Mouse (Mus musculus): ENCODE data around the gene Mrpl39.

Gene Mrpl39

DNA sequence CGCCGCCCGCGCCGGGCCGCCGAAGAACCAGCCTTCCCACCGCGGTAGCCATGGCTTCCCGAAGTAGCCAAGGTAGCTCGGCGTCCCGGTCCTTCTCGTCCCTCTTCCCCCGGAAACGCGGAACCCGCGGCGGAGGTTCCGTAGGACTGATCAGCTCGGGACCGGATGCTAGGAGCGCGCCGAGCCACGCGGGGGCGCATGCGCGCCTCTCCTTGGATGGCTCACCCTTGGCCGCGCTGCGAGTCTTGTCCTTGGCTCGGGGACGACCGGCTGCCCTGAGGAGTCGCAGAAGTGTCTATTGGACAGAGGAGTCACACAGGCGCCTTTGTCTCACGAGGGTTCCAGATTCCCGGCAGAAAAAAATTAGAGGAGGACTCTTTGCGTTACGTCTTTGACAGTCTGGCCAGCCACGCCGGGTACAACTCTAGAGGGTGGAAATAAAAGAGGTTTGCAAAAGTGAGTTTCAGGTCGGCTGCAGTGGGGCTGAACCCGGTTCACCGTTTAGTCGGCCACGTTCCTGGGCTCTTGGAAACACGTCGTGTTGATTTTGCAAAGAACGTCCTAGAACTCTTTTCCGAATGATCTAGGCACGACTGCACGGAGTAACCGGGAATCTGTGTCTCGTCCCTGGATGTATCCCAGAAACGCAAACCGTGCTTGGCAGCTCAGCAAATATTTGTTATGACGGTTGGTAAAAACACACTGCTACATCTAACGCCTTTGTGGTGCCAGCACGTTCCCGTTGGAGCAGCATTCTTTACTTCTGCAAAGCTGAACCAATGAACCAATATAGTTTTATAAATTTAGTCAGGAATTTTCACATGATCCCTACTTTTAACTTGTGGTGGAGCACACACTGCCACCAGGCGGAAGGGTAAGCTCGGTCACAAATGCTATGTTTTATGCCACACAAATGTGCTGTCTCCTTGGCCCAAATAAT is at the start of gene Mrpl39:
Gene Mrpl39, minus strand, starts transcription at position 577 of the 940 bp plus-strand sequence.
- DNase-seq (ENCODE audit: low read depth), result peak; percentile 92

DNA sequence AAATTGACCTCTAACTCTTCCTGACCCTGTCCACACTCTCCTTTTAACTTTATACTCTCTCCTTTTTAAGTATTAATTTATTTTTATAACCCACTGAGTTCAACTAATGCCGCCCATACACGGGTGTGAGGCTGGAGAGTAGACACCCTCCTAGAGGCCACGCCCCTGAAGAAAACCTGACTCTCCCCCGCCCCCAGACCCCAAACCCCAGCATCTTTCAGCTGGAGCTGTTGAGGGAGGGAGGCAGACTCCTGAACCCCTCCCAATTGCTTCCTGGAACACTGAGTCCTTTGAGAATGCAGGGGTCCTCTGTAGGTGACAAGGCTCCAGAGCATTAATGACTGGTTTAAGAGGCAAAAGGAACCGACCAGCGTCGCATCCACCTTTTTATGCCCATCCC is 49.4 kb upstream of the Mrpl39 start:
- no peak for DNase-seq (ENCODE audit: low read depth)

DNA sequence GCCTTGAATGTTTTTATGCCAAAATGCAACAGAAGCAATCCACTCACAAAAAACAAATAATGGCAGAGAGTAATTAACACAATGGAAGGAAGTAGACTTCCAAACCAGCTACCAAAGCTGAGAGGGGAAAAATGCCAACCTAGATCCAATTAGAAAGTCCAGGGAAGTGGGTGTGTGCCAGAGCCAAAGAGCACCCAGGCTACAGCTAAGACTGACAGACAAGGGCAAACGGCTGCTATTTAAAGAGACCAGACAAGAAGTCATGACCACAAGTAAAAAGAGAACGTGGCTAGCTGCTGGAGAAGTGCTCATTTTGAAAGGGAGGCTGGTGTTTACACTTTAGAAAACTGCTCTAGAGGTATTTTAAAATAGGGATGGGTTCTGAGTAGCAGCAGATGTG is 47.7 kb upstream of the Mrpl39 start:
- DNase-seq (ENCODE audit: low read depth), result no peak

DNA sequence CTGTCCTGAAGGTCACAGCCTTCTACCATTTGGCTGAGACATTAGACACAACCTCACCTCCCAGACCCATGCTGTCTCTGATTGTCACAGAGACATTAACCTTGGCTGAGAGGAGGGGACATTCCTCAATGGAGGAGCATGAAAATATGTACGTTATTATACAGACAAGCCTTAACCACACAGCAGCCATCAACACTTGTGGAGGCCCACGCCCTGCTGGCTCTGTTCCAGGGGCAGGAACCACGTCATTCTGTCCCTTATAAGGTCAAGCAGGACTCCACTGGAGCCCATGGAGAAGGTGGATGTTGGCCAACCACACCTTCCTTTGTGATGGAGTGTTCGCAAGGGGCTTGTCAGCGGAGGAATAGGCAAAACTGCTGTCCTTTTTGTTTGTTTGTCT is 44.2 kb upstream of the Mrpl39 start:
- DNase-seq (ENCODE audit: low read depth), result no peak

DNA sequence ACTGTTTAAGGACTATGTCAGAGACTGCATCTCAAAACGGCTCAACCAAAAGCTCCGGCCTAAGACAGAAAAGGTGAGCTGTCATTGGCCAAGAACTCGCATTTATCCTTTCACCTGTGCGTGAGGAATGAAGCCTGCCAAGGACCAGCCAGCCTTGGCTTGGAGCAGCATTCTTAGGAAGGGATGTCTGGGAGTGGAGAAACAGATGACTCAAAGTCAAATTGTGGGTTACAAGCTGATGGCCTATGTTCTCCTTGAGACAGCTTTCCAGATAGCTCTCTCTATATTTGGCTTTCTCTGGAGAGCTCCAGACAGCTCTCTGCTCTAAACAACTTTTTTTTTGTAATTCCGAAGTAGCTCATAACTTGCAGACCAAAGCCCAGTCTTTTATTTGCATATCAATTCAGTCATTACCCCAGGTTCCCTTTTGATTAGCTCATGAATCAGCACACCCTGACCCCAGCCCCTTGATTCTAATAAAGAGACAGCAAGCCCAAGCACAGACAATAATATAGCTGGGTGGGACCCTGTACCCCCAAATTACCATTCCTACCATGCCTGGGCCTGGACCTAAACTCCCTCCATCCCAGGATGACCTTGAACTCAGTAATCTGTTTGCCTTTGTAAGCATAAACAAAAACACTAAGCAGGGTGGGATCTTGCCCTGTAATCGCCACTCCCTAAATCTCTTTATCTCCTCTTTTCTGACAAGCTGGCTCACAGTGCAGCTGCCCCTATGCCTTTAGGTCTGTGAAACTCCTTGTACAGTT is 43.5 kb upstream of the Mrpl39 start:
- no peak for DNase-seq (ENCODE audit: low read depth)

DNA sequence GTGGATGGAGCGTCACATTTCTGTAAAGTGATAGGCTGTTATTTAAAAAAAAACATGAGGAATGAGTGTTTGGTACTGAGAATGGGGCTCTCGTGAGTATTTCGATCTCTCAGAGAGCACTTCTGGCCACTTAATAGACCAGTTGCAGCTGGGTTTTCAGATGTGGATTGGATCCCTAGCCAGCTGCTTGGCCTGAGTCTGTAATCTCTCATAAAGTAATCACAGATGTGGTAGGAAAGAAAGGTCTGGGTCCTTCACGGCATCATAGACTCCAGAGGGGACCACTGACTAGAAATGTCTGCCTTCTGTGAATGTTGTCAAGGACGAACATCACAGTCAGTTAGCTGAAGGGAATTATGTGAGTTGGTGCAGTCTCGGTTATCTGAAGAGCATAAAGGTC is 42.9 kb upstream of the Mrpl39 start:
- no peak for DNase-seq (ENCODE audit: low read depth)

DNA sequence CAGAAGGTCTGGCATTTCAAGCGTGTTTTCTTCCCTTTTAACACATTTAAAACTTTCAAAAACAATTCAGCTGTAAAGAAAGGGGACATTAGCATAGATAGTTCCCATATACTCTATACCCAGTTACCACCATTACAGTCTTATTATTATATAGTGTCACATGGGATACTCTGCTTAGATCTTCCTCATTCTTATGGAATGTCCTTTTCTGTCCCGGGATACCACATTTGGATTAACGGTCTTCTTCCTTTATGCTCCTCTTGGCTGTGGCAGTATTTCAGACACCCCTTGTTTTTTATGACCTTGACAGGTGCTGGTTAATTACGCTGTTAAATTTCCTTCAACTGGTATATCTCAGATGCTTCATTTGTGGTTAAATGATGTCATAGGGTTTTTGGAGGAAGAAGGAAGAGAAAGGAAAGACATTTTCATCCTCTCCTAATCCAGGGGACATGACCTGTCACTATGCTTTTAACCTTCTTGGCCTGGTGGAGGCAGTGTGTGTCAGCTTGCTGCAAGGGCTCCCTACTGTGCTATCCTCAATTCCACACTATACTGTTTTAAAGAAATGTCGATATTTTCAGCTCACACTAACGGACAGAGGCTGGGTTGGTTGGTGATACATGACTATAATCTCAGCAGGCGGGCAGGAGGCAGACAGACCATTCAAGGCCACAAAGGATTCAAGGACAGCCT is 40.7 kb upstream of the Mrpl39 start:
- DNase-seq (ENCODE audit: low read depth), result no peak

DNA sequence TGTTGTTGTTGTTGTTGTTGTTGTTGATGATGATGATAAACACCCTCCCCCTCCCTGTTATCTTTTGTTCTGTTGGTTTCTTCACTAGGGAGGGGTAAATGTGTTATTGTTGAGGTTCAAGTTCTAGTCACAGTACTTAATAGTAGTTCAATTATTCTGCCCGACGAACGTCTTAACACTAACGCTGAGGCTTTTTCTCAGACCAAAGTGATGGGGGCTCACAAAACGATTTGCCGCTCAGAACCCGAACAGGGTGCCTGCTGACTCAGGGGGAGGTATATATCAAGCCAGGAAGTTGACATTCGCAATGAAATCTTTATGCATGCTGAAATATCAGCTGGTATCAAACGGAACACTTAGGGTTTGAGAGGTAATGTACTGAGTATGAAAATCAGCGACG is 39.8 kb upstream of the Mrpl39 start:
- DNase-seq (ENCODE audit: low read depth), result no peak

DNA sequence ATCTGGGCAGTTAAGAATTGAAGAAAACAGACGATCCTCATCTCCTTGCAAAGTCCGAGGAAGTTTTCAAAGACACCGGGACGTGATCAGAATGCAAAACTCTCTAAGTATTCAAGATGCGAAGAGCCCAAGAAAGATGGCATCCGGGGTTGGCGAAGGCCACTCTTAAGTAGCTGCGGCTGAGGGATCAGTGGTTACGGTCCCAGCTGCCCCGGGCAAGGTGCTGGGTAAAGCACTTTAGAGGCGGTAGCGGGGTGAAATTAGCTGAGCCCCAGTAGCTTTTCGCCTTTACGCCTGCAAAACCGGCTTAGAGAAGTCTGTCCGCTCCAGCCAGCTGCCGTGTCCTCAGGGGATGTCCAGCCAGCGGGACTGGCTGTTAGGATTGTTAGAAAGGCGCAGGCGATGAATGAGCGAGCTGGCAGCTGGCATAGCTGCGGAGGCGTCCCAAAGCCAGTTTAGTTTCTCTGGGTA is 39.3 kb upstream of the Mrpl39 start:
- DNase-seq (ENCODE audit: low read depth), result no peak

DNA sequence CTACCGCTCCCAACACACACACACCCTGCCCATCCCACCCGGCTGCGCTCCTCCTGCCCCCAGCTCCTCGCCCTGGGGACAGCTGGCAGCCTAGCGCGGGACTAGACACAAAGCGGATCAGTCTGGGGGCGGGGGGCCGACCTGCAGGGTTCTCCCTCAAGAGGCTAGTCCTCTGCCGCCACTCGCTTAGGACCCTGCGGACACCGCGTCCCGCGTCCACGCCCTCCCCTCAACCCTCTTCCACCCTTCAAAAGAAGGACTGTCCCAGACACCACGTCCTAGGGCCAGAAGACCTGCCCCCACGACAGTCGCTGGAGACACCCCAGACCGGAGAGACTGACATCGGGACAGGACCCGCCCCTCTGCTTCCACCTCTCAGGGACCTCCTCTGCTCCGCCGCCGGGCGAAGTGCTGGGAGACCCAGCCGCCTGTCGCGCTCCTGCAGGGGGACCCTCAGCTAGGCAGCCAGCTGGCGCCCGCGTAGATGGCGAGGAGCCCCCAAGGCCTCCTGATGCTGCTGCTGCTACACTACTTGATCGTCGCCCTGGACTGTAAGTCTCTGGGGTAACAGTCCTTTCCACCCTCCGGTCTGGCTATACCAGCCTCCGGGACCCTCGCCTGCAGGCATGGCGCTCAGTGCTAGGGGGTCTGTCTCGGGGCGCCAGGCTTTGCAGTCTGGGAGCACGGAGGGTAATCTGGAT is 38.6 kb upstream of the Mrpl39 start, which contains the start of gene Jam2:
Gene Jam2, plus strand, starts transcription at position 121 of the 701 bp plus-strand sequence.
- no peak for DNase-seq (ENCODE audit: low read depth)

DNA sequence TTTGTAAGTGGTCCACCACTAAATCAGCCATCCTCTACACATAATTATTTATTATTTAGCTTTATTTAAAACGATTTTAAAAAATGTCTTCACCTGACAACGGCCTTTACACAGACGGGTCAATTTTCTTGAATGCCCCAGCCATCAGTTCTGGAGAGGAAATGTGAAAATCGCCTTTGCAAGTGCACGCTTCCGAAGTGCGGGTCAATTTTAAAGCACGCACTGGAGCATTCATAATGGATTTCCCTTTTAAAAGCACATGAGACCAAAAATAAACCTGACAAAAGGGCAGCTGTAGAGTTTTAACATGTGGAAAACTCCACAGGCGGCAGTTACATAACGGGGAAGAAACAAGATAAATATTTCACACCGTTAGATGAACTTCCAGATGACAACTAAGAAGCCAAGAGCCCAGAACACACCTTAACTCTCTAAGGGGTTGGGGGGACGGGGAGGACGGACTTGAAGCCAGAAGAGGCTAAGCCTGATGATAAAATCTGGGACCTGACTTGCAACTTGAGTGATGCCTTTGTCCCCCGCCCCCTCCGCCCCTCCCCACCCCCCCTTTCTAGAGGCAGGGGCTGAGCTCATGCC is 37.8 kb upstream of the Mrpl39 start:
- no peak for DNase-seq (ENCODE audit: low read depth)

DNA sequence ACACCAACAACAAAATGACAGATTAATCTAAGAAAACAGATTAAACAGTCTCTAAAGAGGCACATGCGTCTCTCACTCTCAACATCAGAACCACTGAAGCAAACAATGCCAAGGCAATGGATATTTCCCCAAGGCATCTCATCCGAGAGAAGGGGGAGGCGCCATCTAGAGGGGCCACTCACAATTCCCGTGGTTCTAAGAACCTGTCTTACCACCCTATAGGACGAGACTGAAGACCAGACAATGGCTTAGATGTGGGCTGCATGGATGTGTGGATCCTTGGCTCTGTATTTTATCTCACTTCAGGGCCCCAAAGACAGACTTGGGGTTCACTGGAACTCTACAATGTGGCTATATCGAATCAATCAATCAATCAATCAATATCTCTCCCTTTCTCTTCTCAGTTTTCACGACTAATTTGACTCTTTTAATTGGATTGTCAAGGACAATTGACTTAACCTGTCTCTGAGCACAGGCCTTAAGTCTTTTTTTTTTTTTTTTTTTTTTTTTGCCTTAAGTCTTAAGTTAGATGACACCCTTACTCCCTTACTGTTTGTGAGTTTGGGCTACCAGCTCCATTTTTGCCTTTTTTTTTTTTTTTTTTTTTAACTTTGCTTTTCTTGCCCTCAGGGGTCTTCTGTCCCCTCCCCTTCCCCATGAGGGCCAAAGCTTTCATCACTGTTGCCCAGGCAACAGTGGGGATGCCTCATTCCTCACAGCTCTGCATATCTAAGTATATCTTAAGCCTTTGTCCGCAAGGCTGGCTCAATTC is 37.1 kb upstream of the Mrpl39 start:
- no peak for DNase-seq (ENCODE audit: low read depth)

DNA sequence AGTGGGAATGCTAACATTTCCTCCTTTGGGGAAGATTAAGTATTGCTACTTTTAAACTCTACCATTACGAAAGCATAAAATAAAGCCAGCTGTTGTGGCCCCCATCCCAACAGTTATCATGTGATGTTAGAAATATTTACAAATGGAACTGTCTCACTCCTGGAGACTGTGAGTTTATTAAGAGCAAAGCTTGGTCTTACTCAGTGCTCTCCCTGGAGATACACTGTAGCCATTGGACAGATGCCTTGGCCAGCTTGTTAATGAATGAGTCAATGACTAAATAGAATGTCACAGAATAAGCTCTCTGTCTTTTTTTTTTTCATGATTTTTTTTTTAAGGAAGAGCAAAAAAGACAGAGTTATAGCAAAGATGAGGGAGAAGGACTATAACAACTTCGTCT is 35.9 kb upstream of the Mrpl39 start:
- no peak for DNase-seq (ENCODE audit: low read depth)

DNA sequence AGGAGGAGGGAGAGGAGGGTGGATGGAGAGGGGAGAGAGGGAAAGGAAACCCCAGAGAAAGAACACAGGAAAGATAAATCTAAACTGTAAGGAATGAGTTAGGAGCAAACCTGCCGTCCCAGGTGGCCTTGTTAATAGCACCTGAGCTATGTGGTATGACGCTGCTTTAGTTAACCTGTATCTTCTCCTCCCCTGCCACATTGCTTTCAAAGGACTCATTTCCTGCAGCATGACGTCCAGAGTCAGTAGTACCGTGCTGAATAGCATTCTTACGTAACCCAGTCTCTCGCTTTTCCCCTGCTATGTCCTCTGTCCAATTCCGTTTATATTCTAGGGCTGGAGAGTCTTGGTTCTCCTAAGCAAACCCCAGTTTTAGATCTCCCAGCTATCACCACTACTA is 35.3 kb upstream of the Mrpl39 start:
- no peak for DNase-seq (ENCODE audit: low read depth)

DNA sequence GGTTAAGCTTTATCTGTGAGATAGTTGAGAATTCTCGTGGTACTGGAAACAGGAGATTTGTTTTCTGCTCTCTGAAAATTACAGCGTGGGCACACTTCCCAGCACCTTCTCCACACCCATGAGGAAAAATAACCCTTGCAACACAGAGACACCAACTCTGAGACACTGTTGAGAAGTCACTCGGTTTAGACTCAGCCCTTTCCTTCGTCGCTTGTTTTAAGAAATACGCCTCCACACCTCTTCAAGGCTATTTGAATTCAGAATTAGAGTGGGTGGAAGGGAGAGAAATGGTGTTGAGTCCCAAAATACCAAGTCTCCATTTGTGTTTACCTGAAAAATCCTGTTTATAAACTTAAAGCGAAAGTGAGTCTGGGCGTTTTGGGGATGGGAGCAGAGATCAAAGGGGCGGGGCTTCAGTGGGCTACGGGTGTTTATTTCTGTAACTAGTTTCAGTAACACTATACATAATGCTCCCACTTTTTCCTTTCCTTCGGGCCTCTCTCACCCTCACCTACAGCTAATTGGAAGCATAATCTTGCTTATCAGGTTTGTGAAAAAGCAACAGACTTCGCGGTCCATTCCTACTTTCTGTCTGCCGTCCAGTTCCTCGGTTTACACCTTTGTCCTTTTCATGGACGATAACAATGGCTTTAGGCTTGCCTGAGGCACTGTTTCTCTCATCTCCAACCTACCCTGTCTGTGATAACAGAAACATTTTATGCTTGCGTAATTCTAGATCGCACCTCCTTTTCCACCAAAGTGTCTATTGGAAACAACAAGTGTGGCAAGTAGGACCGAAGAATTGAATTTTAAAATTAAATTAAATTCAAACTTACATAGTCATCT is 34.3 kb upstream of the Mrpl39 start:
- DNase-seq (ENCODE audit: low read depth), result no peak

DNA sequence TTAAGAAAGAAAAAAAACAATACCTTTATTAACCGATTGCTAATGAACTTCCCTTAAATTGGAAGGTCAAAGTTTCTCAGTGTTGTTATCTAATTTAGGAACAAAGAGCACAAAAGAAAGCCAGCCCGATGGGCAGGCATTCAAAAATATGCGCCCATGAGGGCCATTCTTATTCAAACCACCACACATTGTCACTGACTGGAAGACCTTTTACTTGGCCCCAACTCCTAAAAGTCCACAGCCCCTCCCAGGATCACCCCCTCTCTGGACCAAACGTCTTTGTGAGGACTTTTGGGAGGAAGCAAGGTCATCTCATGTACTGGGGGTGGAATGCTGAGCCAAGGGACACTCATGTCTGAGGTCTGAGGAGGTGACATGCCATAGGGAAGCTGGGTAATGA is 33.6 kb upstream of the Mrpl39 start:
- no peak for DNase-seq (ENCODE audit: low read depth)

DNA sequence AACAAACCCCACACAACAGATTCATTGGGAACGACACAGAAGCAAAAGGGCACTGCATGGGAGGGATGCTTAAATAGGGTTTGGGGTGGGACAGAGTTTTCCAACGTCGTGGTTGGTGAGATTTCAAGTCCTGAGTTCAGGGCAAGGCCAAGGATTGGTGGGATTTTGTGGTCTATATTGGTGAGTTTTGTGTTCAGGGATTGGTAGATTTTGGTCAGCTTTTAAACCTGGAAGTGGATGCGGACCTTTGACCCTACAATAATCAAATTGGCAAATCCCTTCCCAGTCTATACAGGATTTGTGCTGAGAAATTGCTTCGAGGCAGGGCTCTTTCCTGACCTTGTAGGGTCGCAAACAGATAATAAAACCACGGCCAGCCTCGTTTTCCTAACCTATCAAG is 32.4 kb upstream of the Mrpl39 start:
- DNase-seq (ENCODE audit: low read depth), result no peak

DNA sequence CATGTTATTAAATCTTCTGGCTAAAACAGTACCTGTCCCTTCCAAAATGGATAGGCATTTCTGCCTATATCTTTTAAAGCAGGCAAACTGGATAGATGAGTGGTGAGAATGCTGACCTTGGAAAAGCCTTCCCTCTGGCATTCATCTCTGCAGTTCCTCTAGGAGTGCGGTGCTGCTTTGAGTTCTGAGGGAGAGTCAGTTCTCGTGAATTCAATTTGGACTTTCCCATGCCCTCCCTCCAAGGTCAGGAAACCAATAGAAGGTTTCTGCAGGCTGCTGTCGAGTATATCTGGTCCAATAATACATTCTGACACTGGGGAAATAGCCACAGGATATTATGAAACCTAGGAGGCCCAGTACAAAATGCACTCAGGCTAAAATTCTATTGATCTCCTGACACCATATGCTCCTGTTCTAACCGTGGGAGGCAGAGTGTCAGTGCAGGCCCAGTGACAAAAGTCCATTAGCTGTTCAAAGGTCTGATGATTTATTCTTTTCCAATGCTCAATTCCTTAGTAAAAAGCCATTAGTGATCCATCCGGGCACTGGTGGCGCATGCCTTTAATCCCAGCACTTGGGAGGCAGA is 10.3 kb upstream of the Mrpl39 start:
- DNase-seq (ENCODE audit: low read depth), result no peak
